Mouse (Mus musculus) embryonic facial prominence, embryonic 13.5 days (tissue): Measurements from ENCODE around the gene Olfr502. TPM values are rescaled to one million over a fixed set of nuclear protein-coding genes. Genes with fewer than 3 reads are reported as not detected.
"Not testable (repeated sequence)": the region's sequence is repeated elsewhere in the genome, so short reads cannot be mapped to it uniquely, and the experiment has no call there.

Experiments used
- ATAC-seq: fragments of 200-750 bp; cut with Nextera tagmentation; 2 replicates; pipeline ENCODE4 v1.8.0; 2017; ENCODE audit warnings: low read depth; ENCODE audit not compliant: insufficient number of reproducible peaks, insufficient read depth, low FRiP score, low TSS enrichment
- H3K27ac ChIP-seq: fragments of 300-500 bp; sonication (generic); 2 replicates; pipeline ENCODE4 v1.5.1; 2015; ENCODE audit warnings: moderate library complexity, mild to moderate bottlenecking, inconsistent platforms
- H3K27me3 ChIP-seq: fragments of 300-500 bp; sonication (generic); 2 replicates; pipeline ENCODE4 v1.6.1; 2015; ENCODE audit warnings: mild to moderate bottlenecking, inconsistent platforms
- H3K36me3 ChIP-seq: fragments of 300-500 bp; sonication (generic); 2 replicates; pipeline ENCODE4 v1.6.1; 2015; ENCODE audit warnings: mild to moderate bottlenecking, inconsistent platforms
- H3K4me1 ChIP-seq: fragments of 300-500 bp; sonication (generic); 2 replicates; pipeline ENCODE4 v1.6.1; 2015; ENCODE audit warnings: inconsistent platforms
- H3K4me2 ChIP-seq: fragments of 300-500 bp; sonication (generic); 2 replicates; pipeline ENCODE4 v1.6.1; 2015; ENCODE audit warnings: moderate library complexity, mild to moderate bottlenecking, inconsistent platforms
- H3K4me3 ChIP-seq: fragments of 300-500 bp; sonication (generic); 2 replicates; pipeline ENCODE4 v1.5.1; 2015; ENCODE audit warnings: mild to moderate bottlenecking, inconsistent platforms
- H3K9ac ChIP-seq: fragments of 300-500 bp; sonication (generic); 2 replicates; pipeline ENCODE4 v1.6.1; 2015; ENCODE audit warnings: mild to moderate bottlenecking, inconsistent platforms
- H3K9me3 ChIP-seq: fragments of 300-500 bp; sonication (generic); 2 replicates; pipeline ENCODE4 v1.6.1; 2016; ENCODE audit warnings: inconsistent platforms
- WGBS: fragments of 180-500 bp; shearing (Covaris S2); methylation state at CpG from one replicate; pipeline ENCODE4 v1.1.7; 2015; ENCODE audit warnings: mixed read lengths; 5-methylcytosine and 5-hydroxymethylcytosine counted together
- polyA plus RNA-seq: library from polyadenylated mRNA; unstranded; fragments of >200 nt; fragmentation: Nextera tagmentation; extraction: Ambion mirVana; gene quantifications from 2 replicates; pipeline ENCODE4 v1.2.1, GENCODE M21; 2015

Olfr502 gene
- polyA plus RNA-seq: 0.17 TPM in 1 of 2 replicates, not detected in the other

GRCm38 (mm10) chr7:108524965-108525364 lies at the start of gene Olfr502:
Olfr502 (minus strand) TSS chr7:108525065.
- Histone ChIP-seq H3K9me3 (no peaks in the 10 kb centered on the region), H3K4me1 (no peaks in the 10 kb centered on the region), H3K27ac (no peak within 1 kb of the TSS), H3K36me3 (no peaks in the 10 kb centered on the region), H3K4me3 (no peak within 1 kb of the TSS), H3K4me2 (no peak within 1 kb of the TSS), H3K9ac (no peak within 1 kb of the TSS), H3K27me3 (no peaks in the 10 kb centered on the region)
- WGBS: 79% methylated on average over 1 of the region's 1 CpGs
- no peak for ATAC-seq

GRCm38 (mm10) chr7:108565693-108566092 lies 40.8 kb upstream of the Olfr502 start, which contains the start of gene Olfr504:
Olfr504 (minus strand) TSS chr7:108565793.
- Histone ChIP-seq H3K4me2 (no peak within 1 kb of the TSS), H3K4me3 (no peak within 1 kb of the TSS), H3K36me3 (no peaks in the 10 kb centered on the region), H3K4me1 (no peaks in the 10 kb centered on the region), H3K27me3 (no peaks in the 10 kb centered on the region), H3K9me3 (peaks cover 4% of the 10 kb centered on the region), H3K27ac (no peak within 1 kb of the TSS), H3K9ac (no peak within 1 kb of the TSS)
- WGBS: 91% methylated on average over 1 of the region's 1 CpGs
- ATAC-seq: no peak

- H3K36me3 ChIP-seq, ATAC-seq, H3K27me3 ChIP-seq, H3K9me3 ChIP-seq, H3K4me2 ChIP-seq, H3K4me1 ChIP-seq, H3K27ac ChIP-seq, H3K9ac ChIP-seq, H3K4me3 ChIP-seq: not testable (repeated sequence)
- WGBS: 46% methylated on average over 1 of the region's 1 CpGs
These were observed 19.4 kb upstream of the Olfr502 start, which contains the start of gene Olfr503 for GRCm38 (mm10) chr7:108544227-108544626. Olfr503 (plus strand) TSS chr7:108544527.

GRCm38 (mm10) chr7:108542416-108542815 lies 17.6 kb upstream of the Olfr502 start:
- 85% methylated on average over 13 of the region's 13 CpGs for WGBS
- no peak for ATAC-seq
- Histone ChIP-seq H3K9ac (no peak overlapping the region), H3K27me3 (no peaks in the 10 kb centered on the region), H3K36me3 (no peaks in the 10 kb centered on the region), H3K4me2 (no peak overlapping the region), H3K27ac (no peak overlapping the region), H3K4me1 (no peaks in the 10 kb centered on the region), H3K4me3 (no peak overlapping the region), H3K9me3 (no peaks in the 10 kb centered on the region)

Other genes starting within 250 kb of the Olfr502 start
- not detected in 2 replicates for gene Olfr490, start 236.1 kb downstream of the Olfr502 start, polyA plus RNA-seq
- not detected in 2 replicates for gene Olfr491, start 211.6 kb downstream of the Olfr502 start, polyA plus RNA-seq
- 0.30 TPM in 1 of 2 replicates, not detected in the other for gene Olfr492, start 201.4 kb downstream of the Olfr502 start, polyA plus RNA-seq
- not detected in 2 replicates for gene Olfr493, start 178.1 kb downstream of the Olfr502 start, polyA plus RNA-seq
- not detected in 2 replicates for gene Olfr494, start 159.7 kb downstream of the Olfr502 start, polyA plus RNA-seq
- not detected in 2 replicates for gene Olfr495, start 131.9 kb downstream of the Olfr502 start, polyA plus RNA-seq
- gene Olfr497, start 104.6 kb downstream of the Olfr502 start, polyA plus RNA-seq: not detected in 2 replicates
- gene Olfr498, start 59.7 kb downstream of the Olfr502 start, polyA plus RNA-seq: 0.11 TPM in 1 of 2 replicates, not detected in the other
- gene Olfr503, start 19.5 kb upstream of the Olfr502 start, polyA plus RNA-seq: not detected in 2 replicates
- not detected in 2 replicates for gene Olfr504, start 40.7 kb upstream of the Olfr502 start, polyA plus RNA-seq
- gene Olfr506, start 85.7 kb upstream of the Olfr502 start, polyA plus RNA-seq: not detected in 2 replicates
- gene Olfr507, start 96.7 kb upstream of the Olfr502 start, polyA plus RNA-seq: not detected in 2 replicates
- gene Olfr508, start 104.9 kb upstream of the Olfr502 start, polyA plus RNA-seq: not detected in 2 replicates
- gene Olfr509, start 126.8 kb upstream of the Olfr502 start, polyA plus RNA-seq: 0.06 and 0.25 TPM in 2 replicates
- not detected in 2 replicates for gene Olfr510, start 141.4 kb upstream of the Olfr502 start, polyA plus RNA-seq
- gene Olfr512, start 188.3 kb upstream of the Olfr502 start, polyA plus RNA-seq: not detected in 2 replicates
- not detected in 2 replicates for gene Olfr513, start 225.9 kb upstream of the Olfr502 start, polyA plus RNA-seq